Comparison of ENCODE assay signal across 8 mouse cellular contexts in genomic region chr4:135801543-135801942, GRCm38 (mm10). TPM values are rescaled to one million over a fixed set of nuclear protein-coding genes. Genes with fewer than 3 reads are reported as not detected.
A peak's percentile ranks its signal among the peaks of the same experiment; 100 is the strongest.
DNase-seq lines count a peak whose midpoint lies in the region; ATAC-seq lines count a peak whose summit lies in the region.

No protein-coding gene starts in this region.

- no peak overlapping the region for H3K9ac ChIP-seq in heart, embryonic 11.5 days (ENCODE audit: low read depth, low read length)
- no peak overlapping the region for H3K9ac ChIP-seq in midbrain, embryonic 15.5 days

- WGBS in heart, embryonic 11.5 days (ENCODE audit: insufficient replicate concordance), result 23% methylated on average over 8 of the region's 8 CpGs
- WGBS in midbrain, embryonic 15.5 days, result 16% methylated on average over 8 of the region's 8 CpGs

- H3K4me3 ChIP-seq in heart, embryonic 11.5 days (ENCODE audit: low read depth, low read length), result no peak overlapping the region
- no peak overlapping the region for H3K4me3 ChIP-seq in midbrain, embryonic 15.5 days

- H3K27me3 ChIP-seq in heart, embryonic 11.5 days (ENCODE audit: control insufficient read depth, insufficient read depth, low read length), result no peaks in the 10 kb centered on the region
- H3K27me3 ChIP-seq in midbrain, embryonic 15.5 days (replicated peaks), result no peaks in the 10 kb centered on the region

- ATAC-seq in heart, embryonic 11.5 days (replicated peaks; ENCODE audit: insufficient number of reproducible peaks, low FRiP score, low TSS enrichment), result no peak
- ATAC-seq in midbrain, embryonic 15.5 days (replicated peaks), result 0 out of 2 replicates have a peak, but pooled peaks have one; percentile 45

- peaks cover 5% of the 10 kb centered on the region; the same call in 1 of the 2 replicates for H3K4me1 ChIP-seq in heart, embryonic 11.5 days (ENCODE audit: control insufficient read depth, insufficient read depth, low read length)
- H3K4me1 ChIP-seq in midbrain, embryonic 15.5 days, result no peaks in the 10 kb centered on the region

- no peak overlapping the region for H3K27ac ChIP-seq in heart, embryonic 11.5 days (ENCODE audit: low read depth, low read length)
- no peak overlapping the region for H3K27ac ChIP-seq in midbrain, embryonic 15.5 days

- intact Hi-C loops in left cerebral cortex, postnatal 36 days (cut with DNase I), result loop anchor here (1.0 to 5.0 kb wide), 2 partner anchors 76 to 121 kb away; partner anchors contain the start of gene Fuca1

- DNase-seq in heart, adult 11 months, result peak; percentile 99
- DNase-seq in cerebellum, postnatal 10 days, result peak; percentile 94 to 96
- peak; percentile 87 to 88 for DNase-seq in gastrocnemius, adult 8-10 months (ENCODE audit: low spot score in 2 of 2)
- peak; percentile 96 for DNase-seq in kidney, adult 11 months
- DNase-seq in left cerebral cortex, postnatal 36 days (ENCODE audit: low spot score in 2 of 2), result peak; percentile 77 to 78
- DNase-seq in spleen, postnatal 4 days (ENCODE audit: low spot score in 2 of 2), result peak; percentile 82 to 96

- no peaks in the 10 kb centered on the region for H3K9me3 ChIP-seq in heart, embryonic 11.5 days (replicated peaks; ENCODE audit: control insufficient read depth, low read length)
- H3K9me3 ChIP-seq in midbrain, embryonic 15.5 days, result no peaks in the 10 kb centered on the region

- no peaks in the 10 kb centered on the region for H3K36me3 ChIP-seq in heart, embryonic 11.5 days (ENCODE audit: control insufficient read depth, insufficient read depth, low read length)
- no peaks in the 10 kb centered on the region for H3K36me3 ChIP-seq in midbrain, embryonic 15.5 days (replicated peaks)

- H3K4me2 ChIP-seq in heart, embryonic 11.5 days, result no peak overlapping the region
- H3K4me2 ChIP-seq in midbrain, embryonic 15.5 days, result no peak overlapping the region

RNA-seq across cellular contexts. Expression of gene Myom3, which starts 42.0 kb away (rescaled TPM):
- polyA plus RNA-seq in heart, embryonic 11.5 days (2014; fragmentation: Nextera tagmentation; extraction: Ambion mirVana), result not detected in 2 replicates
- total RNA-seq in gastrocnemius, adult 8-10 months (2022), result 10 to 100 TPM; 40.8 to 54.5 (median 43.3) TPM
- total RNA-seq in left cerebral cortex, postnatal 36 days (2021), result 1 to 10 TPM; 1.5 to 1.8 TPM
- 0.27 and 0.70 TPM in 2 replicates for polyA plus RNA-seq in midbrain, embryonic 15.5 days (2015; fragmentation: Nextera tagmentation; extraction: Ambion mirVana)

RNA-seq across cellular contexts. Expression of gene Srsf10, which starts 54.0 kb away (rescaled TPM):
- 191 and 202 TPM in 2 replicates for polyA plus RNA-seq in heart, embryonic 11.5 days (2014; fragmentation: Nextera tagmentation; extraction: Ambion mirVana)
- 10 to 100 TPM; 14.3 to 27.1 (median 22.0) TPM for total RNA-seq in gastrocnemius, adult 8-10 months (2022)
- total RNA-seq in left cerebral cortex, postnatal 36 days (2021), result 10 to 100 TPM; 51.3 to 88.9 TPM
- polyA plus RNA-seq in midbrain, embryonic 15.5 days (2015; fragmentation: Nextera tagmentation; extraction: Ambion mirVana), result 183 and 190 TPM in 2 replicates

Comparison
In these comparisons a context has a peak if more than half of its experiments do, and no peak if none do; other contexts are left out.
1. RNA of gene Myom3, which starts 42.0 kb away (total RNA-seq): 40.8 to 54.5 TPM in gastrocnemius, adult 8-10 months; 1.5 to 1.8 TPM in left cerebral cortex, postnatal 36 days; every median in the first group is over 10 times any median in the second.
2. Peak in every context shown above with its lines, with median percentiles within 50 percentile points of each other: DNase-seq.